Mouse (Mus musculus): ENCODE data around the gene Theg. TPM values are rescaled to one million over a fixed set of nuclear protein-coding genes. Genes with fewer than 3 reads are reported as not detected.
A peak's percentile ranks its signal among the peaks of the same experiment; 100 is the strongest.

The Theg gene
- polyA plus RNA-seq, 1 experiment from 2014 or later: not detected

DNA sequence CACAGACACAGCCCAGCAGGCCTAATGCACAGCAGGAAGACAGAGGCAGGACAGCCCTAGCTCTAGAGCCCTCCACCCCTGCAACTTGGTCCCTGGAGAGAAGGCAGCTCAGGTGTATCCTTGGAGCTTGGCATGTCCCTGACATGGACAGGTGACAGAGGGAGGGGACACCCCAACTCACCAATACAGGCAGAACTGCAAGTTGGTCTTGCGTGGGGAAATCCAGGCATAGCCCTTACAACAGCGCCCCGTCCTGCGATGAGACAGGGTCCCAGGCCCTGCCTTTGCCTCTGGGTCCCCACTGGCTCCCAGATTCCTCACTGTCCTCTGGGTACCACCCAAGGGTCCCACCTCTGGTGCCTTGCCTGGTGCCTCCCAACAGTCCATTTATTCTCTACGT lies 1.4 kb downstream of the Theg start:
- Histone ChIP-seq H3K4me1 (replicated peaks; ENCODE audit: control insufficient read depth, insufficient read depth, low read length) (no peaks in the 10 kb centered on the region), H3K27ac (ENCODE audit: low read depth) (no peak overlapping the region), H3K9me3 (ENCODE audit: control insufficient read depth, low read length) (no peaks in the 10 kb centered on the region), H3K27me3 (replicated peaks; ENCODE audit: control insufficient read depth, insufficient read depth, low read length) (no peaks in the 10 kb centered on the region), H3K36me3 (ENCODE audit: control insufficient read depth, insufficient read depth, low read length) (no peaks in the 10 kb centered on the region), H3K4me2 (ENCODE audit: low read length) (no peak overlapping the region), H3K9ac (ENCODE audit: low read length) (no peak overlapping the region), H3K4me3 (ENCODE audit: low read depth, low read length) (no peak overlapping the region)
- 85% methylated on average over 5 of the region's 5 CpGs for WGBS
- DNase-seq (ENCODE audit: low spot score): peak; percentile 45
- ATAC-seq (replicated peaks; ENCODE audit: low FRiP score, low TSS enrichment, low read depth): no peak

DNA sequence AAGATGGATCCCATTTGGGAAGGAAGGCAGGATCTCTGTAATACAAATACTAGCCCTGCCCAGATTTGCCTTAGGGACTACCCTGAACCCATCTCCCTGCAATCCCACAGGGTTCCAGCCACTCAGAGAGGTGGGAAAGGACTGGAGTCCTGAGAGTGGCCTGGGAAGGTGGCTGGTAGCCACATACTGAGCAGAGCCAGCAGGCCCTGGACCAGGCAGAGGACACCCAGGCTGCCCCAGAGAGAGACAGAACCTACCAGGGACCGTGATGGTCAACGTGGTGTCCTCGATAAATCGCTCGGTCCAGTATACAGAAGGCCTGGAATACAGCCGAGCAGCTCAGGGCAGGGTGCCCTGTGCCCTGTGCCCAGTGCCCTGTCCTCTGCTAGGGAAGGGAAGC lies 2.0 kb downstream of the Theg start:
- Histone ChIP-seq H3K4me2 (ENCODE audit: low read length) (no peak overlapping the region), H3K27ac (ENCODE audit: low read depth) (no peak overlapping the region), H3K27me3 (replicated peaks; ENCODE audit: control insufficient read depth, insufficient read depth, low read length) (no peaks in the 10 kb centered on the region), H3K4me1 (replicated peaks; ENCODE audit: control insufficient read depth, insufficient read depth, low read length) (no peaks in the 10 kb centered on the region), H3K9me3 (ENCODE audit: control insufficient read depth, low read length) (no peaks in the 10 kb centered on the region), H3K4me3 (ENCODE audit: low read depth, low read length) (no peak overlapping the region), H3K9ac (ENCODE audit: low read length) (no peak overlapping the region), H3K36me3 (ENCODE audit: control insufficient read depth, insufficient read depth, low read length) (no peaks in the 10 kb centered on the region)
- ATAC-seq (replicated peaks; ENCODE audit: low FRiP score, low TSS enrichment, low read depth) (no peak), DNase-seq (ENCODE audit: low spot score) (no peak)
- 87% methylated on average over 6 of the region's 6 CpGs for WGBS

DNA sequence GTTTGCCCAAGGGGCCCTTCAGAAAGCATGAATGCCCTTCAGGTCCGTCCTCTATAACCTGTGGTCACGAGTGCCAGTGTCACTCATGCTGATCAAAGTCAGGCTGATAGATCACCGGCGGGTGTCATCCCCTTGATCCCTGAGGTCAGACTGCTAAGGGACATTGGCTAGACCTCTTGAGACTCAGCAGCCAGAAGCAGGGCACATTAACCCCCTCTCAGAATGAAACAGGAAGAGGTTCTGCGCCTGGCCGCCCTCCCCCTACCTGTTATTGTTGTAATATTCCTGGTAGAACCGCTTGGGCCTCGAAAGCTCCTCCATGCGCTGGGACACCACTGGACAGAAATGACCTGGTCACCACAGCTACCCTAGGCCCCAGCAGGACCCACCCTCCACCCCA lies 2.7 kb downstream of the Theg start:
- ATAC-seq (replicated peaks; ENCODE audit: low FRiP score, low TSS enrichment, low read depth) (no peak), DNase-seq (ENCODE audit: low spot score) (no peak)
- no peak overlapping the region for H3K4me3 ChIP-seq (ENCODE audit: low read depth, low read length)
- no peak overlapping the region for H3K27ac ChIP-seq (ENCODE audit: low read depth)
- H3K36me3 ChIP-seq (ENCODE audit: control insufficient read depth, insufficient read depth, low read length): no peaks in the 10 kb centered on the region
- H3K9me3 ChIP-seq (ENCODE audit: control insufficient read depth, low read length): no peaks in the 10 kb centered on the region
- no peak overlapping the region for H3K9ac ChIP-seq (ENCODE audit: low read length)
- 69% methylated on average over 9 of the region's 9 CpGs for WGBS
- H3K4me2 ChIP-seq (ENCODE audit: low read length): no peak overlapping the region
- no peaks in the 10 kb centered on the region for H3K4me1 ChIP-seq (replicated peaks; ENCODE audit: control insufficient read depth, insufficient read depth, low read length)
- no peaks in the 10 kb centered on the region; the same call in 1 of the 2 replicates for H3K27me3 ChIP-seq (replicated peaks; ENCODE audit: control insufficient read depth, insufficient read depth, low read length)

DNA sequence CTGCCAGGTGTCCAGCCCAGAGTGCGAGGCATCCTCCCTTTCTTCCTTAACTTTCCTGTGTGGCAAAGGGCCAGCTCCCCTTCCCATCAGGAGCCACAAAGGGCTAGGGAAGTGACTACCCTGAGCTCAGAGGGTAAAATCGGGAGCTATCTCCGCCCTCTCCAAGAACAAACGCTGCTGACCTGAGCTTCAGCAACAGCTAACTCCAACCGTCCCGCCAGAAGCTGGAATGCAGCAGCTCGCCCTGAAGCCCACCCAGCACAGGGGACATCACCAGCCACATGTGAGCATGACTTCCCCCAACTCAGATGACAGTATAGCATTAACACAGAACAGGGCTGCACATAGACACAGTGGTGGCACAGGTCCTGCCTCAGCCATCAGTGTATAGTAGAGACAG lies 3.1 kb downstream of the Theg start:
- no peak overlapping the region for H3K27ac ChIP-seq (ENCODE audit: low read depth)
- ATAC-seq (replicated peaks; ENCODE audit: low FRiP score, low TSS enrichment, low read depth): no peak

DNA sequence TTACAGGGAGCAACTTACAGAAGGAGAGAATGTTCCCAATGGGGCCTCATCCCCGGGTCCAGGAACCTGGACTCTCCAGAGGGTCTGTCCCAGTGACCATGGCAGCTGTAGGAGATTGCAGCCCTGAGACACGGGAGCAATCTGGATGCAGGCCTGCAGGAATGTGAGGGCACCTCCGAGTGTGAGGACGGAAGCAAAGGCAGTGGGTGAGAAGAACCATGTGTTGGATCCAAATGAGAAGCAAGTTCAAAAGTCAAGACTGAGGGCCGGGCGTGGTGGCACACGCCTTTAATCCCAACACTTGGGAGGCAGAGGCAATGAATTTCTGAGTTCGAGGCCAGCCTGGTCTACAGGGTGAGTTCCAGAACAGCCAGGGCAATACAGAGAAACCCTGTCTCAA lies 5.6 kb downstream of the Theg start:
- Histone ChIP-seq H3K27me3 (replicated peaks; ENCODE audit: control insufficient read depth, insufficient read depth, low read length) (no peaks in the 10 kb centered on the region; the same call in 1 of the 2 replicates), H3K36me3 (ENCODE audit: control insufficient read depth, insufficient read depth, low read length) (no peaks in the 10 kb centered on the region), H3K4me3 (ENCODE audit: low read depth, low read length) (no peak overlapping the region), H3K9me3 (ENCODE audit: control insufficient read depth, low read length) (no peaks in the 10 kb centered on the region), H3K27ac (ENCODE audit: low read depth) (no peak overlapping the region), H3K9ac (ENCODE audit: low read length) (no peak overlapping the region), H3K4me2 (ENCODE audit: low read length) (no peak overlapping the region), H3K4me1 (replicated peaks; ENCODE audit: control insufficient read depth, insufficient read depth, low read length) (no peaks in the 10 kb centered on the region)
- DNase-seq (ENCODE audit: low spot score) (no peak), ATAC-seq (replicated peaks; ENCODE audit: low FRiP score, low TSS enrichment, low read depth) (no peak)
- 88% methylated on average over 8 of the region's 8 CpGs for WGBS

More for the DNA sequence above, 3.1 kb downstream of the Theg start:
- Histone ChIP-seq H3K9ac (ENCODE audit: low read length) (no peak overlapping the region), H3K4me3 (ENCODE audit: low read depth, low read length) (no peak overlapping the region), H3K4me1 (replicated peaks; ENCODE audit: control insufficient read depth, insufficient read depth, low read length) (no peaks in the 10 kb centered on the region), H3K4me2 (ENCODE audit: low read length) (no peak overlapping the region), H3K36me3 (ENCODE audit: control insufficient read depth, insufficient read depth, low read length) (no peaks in the 10 kb centered on the region), H3K9me3 (ENCODE audit: control insufficient read depth, low read length) (no peaks in the 10 kb centered on the region), H3K27me3 (replicated peaks; ENCODE audit: control insufficient read depth, insufficient read depth, low read length) (no peaks in the 10 kb centered on the region; the same call in 1 of the 2 replicates)
- DNase-seq (ENCODE audit: low spot score): no peak
- WGBS: 54% methylated on average over 7 of the region's 7 CpGs

DNA sequence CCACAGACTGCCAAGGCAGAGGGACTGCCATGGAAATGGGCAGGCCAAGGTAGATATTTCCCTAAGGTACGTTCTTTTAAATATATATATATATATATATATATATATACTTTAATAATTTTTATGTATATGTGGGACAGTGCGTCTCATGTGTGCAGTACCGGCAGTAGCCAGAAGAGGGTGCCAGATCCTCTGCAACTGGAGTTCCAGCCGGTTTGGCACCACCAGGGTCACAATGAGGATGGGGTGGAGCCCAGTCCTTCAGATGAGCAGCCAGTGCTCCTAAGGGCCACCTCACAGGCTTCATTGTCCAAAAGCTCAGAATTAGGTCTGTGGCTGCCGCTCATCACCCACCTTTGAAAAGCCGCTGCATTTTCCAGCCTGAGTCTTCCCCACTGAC lies 6.3 kb downstream of the Theg start:
- ATAC-seq (replicated peaks; ENCODE audit: low FRiP score, low TSS enrichment, low read depth) (no peak), DNase-seq (ENCODE audit: low spot score) (peak; percentile 74)
- H3K36me3 ChIP-seq (ENCODE audit: control insufficient read depth, insufficient read depth, low read length): no peaks in the 10 kb centered on the region
- H3K4me1 ChIP-seq (replicated peaks; ENCODE audit: control insufficient read depth, insufficient read depth, low read length): no peaks in the 10 kb centered on the region
- H3K27ac ChIP-seq (ENCODE audit: low read depth): no peak overlapping the region
- no peak overlapping the region for H3K4me3 ChIP-seq (ENCODE audit: low read depth, low read length)
- no peak overlapping the region for H3K9ac ChIP-seq (ENCODE audit: low read length)
- H3K4me2 ChIP-seq (ENCODE audit: low read length): no peak overlapping the region
- 45% methylated on average over 6 of the region's 6 CpGs for WGBS
- H3K27me3 ChIP-seq (replicated peaks; ENCODE audit: control insufficient read depth, insufficient read depth, low read length): no peaks in the 10 kb centered on the region; the same call in 1 of the 2 replicates
- H3K9me3 ChIP-seq (ENCODE audit: control insufficient read depth, low read length): no peaks in the 10 kb centered on the region

DNA sequence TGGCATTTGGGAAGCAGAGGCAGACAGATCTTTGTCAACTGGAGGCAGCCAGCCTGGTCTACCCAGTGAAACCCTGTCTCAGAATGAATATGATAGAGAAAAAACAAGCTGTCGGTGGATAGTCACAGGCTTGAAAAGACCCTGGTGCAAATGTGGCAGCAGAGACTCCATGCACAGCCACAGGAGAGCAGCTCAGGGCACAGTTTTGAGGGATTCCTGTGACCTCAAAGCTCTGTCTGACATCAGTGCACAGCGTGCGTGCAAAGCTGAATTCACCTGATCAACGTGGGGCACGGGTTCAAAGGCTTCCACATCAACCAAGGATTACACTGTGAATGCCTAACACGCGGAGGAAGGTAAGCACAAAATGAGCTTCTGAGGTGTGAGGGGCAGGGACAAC lies 6.8 kb downstream of the Theg start:
- no peak overlapping the region for H3K9ac ChIP-seq (ENCODE audit: low read length)
- H3K4me2 ChIP-seq (ENCODE audit: low read length): no peak overlapping the region
- H3K36me3 ChIP-seq (ENCODE audit: control insufficient read depth, insufficient read depth, low read length): no peaks in the 10 kb centered on the region
- ATAC-seq (replicated peaks; ENCODE audit: low FRiP score, low TSS enrichment, low read depth) (no peak), DNase-seq (ENCODE audit: low spot score) (no peak)
- no peak overlapping the region for H3K27ac ChIP-seq (ENCODE audit: low read depth)
- no peaks in the 10 kb centered on the region for H3K9me3 ChIP-seq (ENCODE audit: control insufficient read depth, low read length)
- no peaks in the 10 kb centered on the region for H3K4me1 ChIP-seq (replicated peaks; ENCODE audit: control insufficient read depth, insufficient read depth, low read length)
- H3K27me3 ChIP-seq (replicated peaks; ENCODE audit: control insufficient read depth, insufficient read depth, low read length): no peaks in the 10 kb centered on the region; the same call in 1 of the 2 replicates
- H3K4me3 ChIP-seq (ENCODE audit: low read depth, low read length): no peak overlapping the region
- 69% methylated on average over 7 of the region's 7 CpGs for WGBS

DNA sequence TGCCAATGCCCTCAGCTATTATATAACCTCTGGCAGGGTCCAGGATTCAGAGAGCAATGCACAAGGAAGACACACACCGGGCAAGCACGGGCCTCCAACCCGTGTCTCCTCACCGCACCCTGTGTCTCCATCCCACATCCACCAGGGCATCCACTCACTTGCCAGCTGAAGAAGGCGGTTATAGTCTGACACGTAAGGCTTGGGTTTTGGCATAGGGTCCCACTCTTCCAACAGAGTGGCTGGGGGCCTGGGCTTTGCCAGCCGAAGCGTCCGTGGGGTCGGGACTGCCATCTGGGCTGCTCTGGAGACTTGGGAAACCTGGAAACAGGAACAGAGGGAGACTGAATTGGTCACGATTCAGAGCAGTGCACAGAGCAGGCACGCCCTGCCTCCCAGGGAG lies 7.3 kb downstream of the Theg start:
- 76% methylated on average over 12 of the region's 12 CpGs for WGBS
- DNase-seq (ENCODE audit: low spot score): no peak
- no peaks in the 10 kb centered on the region for H3K4me1 ChIP-seq (replicated peaks; ENCODE audit: control insufficient read depth, insufficient read depth, low read length)

DNA sequence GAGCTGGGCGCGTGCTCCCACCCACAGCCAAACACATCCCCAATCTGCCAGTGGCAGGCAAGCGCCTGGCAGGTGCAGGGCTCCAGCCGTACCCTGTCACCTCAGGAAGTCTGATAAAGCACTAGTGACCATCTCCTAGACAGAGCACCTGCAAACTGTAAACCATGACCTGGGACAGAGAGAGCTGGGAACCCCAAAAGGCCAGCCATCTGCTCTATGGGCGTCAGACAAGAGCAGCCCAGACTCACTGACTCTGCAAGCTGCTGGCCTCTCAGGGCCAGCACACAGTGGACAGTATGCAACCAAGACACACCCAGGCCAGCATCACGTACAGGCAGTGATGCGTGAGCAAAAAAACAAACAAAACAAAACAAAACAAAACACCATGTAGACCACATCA lies 8.2 kb downstream of the Theg start:
- no peaks in the 10 kb centered on the region for H3K9me3 ChIP-seq (ENCODE audit: control insufficient read depth, low read length)
- H3K4me2 ChIP-seq (ENCODE audit: low read length): no peak overlapping the region
- no peaks in the 10 kb centered on the region for H3K4me1 ChIP-seq (replicated peaks; ENCODE audit: control insufficient read depth, insufficient read depth, low read length)
- ATAC-seq (replicated peaks; ENCODE audit: low FRiP score, low TSS enrichment, low read depth): no peak
- DNase-seq (ENCODE audit: low spot score): no peak
- WGBS: 68% methylated on average over 7 of the region's 7 CpGs
- H3K9ac ChIP-seq (ENCODE audit: low read length): no peak overlapping the region
- no peak overlapping the region for H3K27ac ChIP-seq (ENCODE audit: low read depth)
- no peaks in the 10 kb centered on the region; the same call in 1 of the 2 replicates for H3K27me3 ChIP-seq (replicated peaks; ENCODE audit: control insufficient read depth, insufficient read depth, low read length)
- H3K36me3 ChIP-seq (ENCODE audit: control insufficient read depth, insufficient read depth, low read length): no peaks in the 10 kb centered on the region
- no peak overlapping the region for H3K4me3 ChIP-seq (ENCODE audit: low read depth, low read length)

More for the DNA sequence above, 7.3 kb downstream of the Theg start:
- Histone ChIP-seq H3K9me3 (ENCODE audit: control insufficient read depth, low read length) (no peaks in the 10 kb centered on the region), H3K27me3 (replicated peaks; ENCODE audit: control insufficient read depth, insufficient read depth, low read length) (no peaks in the 10 kb centered on the region; the same call in 1 of the 2 replicates), H3K36me3 (ENCODE audit: control insufficient read depth, insufficient read depth, low read length) (no peaks in the 10 kb centered on the region), H3K9ac (ENCODE audit: low read length) (no peak overlapping the region), H3K4me3 (ENCODE audit: low read depth, low read length) (no peak overlapping the region), H3K27ac (ENCODE audit: low read depth) (no peak overlapping the region), H3K4me2 (ENCODE audit: low read length) (no peak overlapping the region)
- no peak for ATAC-seq (replicated peaks; ENCODE audit: low FRiP score, low TSS enrichment, low read depth)
